Mouse (Mus musculus) inflammation-experienced regulatory T-cells, adult 6 months (primary cell): ENCODE measurements around the gene Ston1. TPM values are rescaled to one million over a fixed set of nuclear protein-coding genes. Genes with fewer than 3 reads are reported as not detected.

ENCODE experiments used
- ATAC-seq: one replicate; pipeline ENCODE4 v1.8.0; 2017
- polyA plus RNA-seq, 3 experiments: library from polyadenylated mRNA; unstranded; fragments of 100-300 nt; shearing (Covaris generic); gene quantifications; one replicate each; pipeline ENCODE4 v1.2.1; 2017

Gene Ston1
- polyA plus RNA-seq, 3 experiments from 2014 or later, result 1.1 to 2.5 (median 2.1) TPM

GRCm38 (mm10) chr17:88588228-88588627 is 9.3 kb upstream of the Ston1 start:
- peak; percentile 71 for ATAC-seq

DNA sequence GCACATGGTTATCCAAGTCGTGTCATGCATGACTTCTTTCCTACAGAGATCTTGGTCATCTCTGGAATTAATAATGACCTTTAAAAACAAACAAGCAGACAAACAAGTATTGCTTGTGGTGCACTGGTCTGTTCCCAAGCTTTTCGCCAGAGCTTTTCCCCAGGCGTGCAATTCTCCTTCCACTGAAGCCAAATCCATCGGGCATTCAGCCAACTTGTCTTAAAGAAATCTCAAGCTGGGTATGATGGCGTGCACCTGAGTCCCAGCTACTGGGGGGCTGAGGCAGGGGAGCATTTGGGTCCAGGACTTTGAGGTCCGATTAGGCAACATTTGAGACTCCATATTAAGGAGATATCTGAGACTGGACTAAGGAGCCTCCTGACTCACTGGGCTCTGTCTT is 7.2 kb upstream of the Ston1 start:
- no peak for ATAC-seq

DNA sequence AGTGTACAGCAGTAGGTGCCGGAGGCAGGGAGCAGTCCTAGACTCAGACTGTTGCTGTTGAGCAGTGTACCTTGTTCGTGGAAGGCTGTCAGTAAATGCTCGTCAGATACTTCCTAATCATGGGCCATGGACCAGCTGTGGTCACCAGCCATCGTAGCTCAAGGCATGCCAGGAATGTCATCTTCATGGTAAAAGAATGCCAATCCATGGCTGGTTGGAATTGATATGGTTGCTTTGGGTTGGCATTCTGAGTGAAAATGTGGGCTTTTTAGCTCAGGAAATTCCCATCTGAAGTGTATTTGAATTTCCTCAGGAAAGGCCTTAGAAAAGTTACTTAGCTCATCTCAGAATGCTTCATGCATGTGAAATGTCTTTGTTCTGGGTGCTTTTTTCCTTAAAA is 2.4 kb upstream of the Ston1 start:
- no peak for ATAC-seq

GRCm38 (mm10) chr17:88596068-88596467 is 1.4 kb upstream of the Ston1 start:
- no peak for ATAC-seq

DNA sequence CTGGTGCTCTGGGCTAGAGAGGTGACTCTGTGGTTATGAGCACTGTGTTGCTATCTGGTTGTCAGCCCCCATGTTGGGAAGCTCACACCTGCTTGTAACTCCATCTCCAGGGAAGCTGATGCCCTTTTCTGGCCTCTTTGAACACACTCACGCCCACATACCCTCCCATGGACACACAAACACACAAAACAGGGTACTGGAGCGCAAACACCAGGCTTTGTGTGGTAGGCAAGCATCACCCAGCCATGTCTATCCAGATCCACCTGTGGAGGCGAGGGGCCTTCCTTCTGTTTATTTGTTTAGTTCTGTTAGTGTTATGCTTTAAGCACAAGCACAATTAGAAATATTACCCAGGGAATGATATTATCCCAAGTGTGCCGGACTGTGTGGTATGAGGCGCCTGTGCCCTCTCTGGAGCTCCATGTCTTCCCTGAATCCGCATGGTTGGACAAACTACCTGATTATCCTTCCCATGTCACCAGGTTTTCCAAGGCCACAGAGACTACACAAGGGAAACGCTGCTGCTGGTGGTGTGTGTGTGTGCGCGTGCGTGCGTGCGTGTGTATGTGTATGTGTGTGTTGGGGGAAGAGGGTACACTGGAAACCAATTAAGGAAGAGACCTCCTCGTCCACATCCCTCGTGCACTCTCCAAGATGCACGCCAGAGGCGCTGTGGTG is 801 bp upstream of the Ston1 start:
- peak; percentile 80 for ATAC-seq

DNA sequence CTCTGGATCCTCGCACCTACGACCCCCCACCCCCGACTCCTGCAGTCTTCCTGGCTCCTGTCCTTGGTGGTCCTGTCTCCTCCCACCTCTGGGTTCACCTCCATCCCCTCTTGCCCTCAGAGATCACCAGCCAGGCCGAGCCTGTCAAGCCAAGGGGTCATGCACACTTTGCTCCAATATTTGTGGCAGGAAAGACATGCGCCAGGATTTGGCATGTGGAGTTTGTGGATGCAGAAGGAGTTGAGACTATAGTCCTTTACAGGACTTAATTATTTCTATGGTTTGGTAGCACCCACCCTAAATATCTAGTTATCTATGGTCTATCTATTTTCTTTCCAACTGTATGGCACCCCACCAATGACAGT is 554 bp downstream of the Ston1 start:
- ATAC-seq, result no peak

DNA sequence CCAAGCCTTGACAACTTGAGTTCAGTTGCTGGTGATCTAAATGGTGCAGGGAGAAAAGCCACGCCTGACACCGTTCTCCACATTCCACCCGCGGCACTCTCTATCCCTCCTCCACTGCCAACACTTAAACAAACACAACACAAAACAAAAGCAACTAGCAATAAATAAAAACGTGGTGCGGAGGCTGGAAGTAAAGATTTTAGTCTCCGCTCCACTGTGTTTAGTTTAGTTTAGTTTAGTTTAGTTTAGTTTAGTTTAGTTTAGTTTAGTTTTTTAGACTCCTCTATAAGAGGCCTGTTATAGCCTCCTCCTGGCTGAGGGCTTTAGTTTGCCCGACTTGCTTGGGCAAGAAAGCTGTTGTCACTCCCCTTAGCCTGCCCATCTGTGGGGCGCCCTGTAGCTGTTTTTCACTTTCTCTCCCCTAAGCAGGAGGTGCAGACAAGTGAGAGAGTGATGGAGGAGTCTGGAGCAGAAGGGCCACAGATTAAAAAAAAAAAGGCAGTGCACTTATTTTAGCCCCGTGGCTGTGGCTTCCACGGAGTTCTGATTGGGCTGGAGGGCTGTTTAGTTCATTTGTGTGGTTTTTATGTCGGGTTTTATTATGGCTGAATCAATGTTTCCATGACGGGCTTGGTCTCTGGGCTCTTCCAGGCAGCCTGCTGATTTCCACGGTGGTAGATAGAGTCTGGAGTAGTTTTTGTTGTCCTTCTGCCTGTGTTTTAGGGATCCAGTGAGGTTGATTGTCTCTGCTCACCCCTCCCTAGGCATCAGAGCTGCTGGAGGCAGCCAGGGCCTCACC is 1.3 kb downstream of the Ston1 start:
- peak; percentile 51 for ATAC-seq

DNA sequence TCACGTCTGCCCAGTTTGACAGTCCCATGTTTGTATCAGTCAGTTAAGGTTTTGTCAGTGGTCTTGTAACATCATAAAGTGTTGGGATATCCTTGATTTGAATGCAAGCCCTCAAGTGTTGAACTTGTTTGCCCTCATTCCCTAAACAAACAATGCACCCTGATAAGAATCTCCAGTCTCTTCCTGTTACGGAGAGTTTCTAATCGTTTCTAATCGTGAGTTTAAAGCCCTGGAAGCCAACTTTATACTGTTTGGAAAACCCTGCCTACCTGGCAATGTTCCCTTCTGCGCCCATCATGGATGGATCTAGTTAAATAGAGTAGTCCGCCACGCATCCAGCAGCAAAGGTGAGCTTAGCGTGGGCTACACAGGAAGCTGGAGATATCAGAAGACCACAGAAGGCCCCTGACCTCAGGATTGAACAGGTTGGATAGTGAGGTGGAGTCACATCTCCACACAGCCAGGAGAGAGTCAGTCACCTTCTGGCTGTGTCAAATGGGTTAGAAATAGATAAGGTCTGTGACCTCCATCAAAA is 3.1 kb downstream of the Ston1 start:
- no peak for ATAC-seq

DNA sequence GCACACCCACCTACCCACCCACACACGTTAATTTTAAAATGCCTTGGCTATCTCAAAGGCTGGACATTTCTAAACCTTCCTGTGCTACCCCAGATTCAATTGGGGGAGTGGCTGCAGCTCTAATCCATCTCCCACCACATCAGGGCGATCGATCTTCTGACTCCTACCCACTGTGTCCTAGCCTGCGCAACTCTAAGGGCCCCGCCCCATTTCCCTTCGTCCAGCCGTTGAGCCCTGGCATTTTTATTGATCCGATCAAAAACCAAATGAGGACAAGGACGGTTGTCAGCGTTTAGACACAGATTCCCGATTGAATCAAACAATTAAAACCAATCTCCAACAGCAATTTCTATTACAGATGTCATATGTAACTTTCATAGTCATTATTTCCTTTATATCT is 6.5 kb downstream of the Ston1 start:
- ATAC-seq, result no peak

- no peak for ATAC-seq
Measured at GRCm38 (mm10) chr17:88606056-88606455, 8.6 kb downstream of the Ston1 start.

DNA sequence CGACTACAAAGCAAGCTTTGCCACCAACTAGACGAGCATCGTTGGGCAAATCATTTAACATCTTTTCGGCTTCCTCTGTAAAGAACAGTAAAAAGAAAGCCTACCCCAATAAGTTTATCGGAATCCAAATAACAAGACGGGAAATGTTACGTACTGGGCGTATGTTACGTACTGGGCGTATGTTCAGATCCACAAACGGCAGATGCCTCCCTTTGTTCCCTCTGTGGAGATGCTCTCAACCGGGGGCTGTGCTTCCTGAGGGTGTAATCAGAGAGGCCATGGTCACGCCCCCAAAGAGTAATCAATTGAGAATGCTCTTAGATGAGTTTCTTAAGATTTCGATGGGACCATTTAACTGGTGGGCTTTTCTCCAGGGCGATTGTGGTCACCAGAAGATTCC is 11.9 kb downstream of the Ston1 start:
- no peak for ATAC-seq

GRCm38 (mm10) chr17:88611057-88611456 is 13.6 kb downstream of the Ston1 start:
- ATAC-seq, result no peak

- no peak for ATAC-seq
Measured at GRCm38 (mm10) chr17:88613172-88613571, 15.7 kb downstream of the Ston1 start.

DNA sequence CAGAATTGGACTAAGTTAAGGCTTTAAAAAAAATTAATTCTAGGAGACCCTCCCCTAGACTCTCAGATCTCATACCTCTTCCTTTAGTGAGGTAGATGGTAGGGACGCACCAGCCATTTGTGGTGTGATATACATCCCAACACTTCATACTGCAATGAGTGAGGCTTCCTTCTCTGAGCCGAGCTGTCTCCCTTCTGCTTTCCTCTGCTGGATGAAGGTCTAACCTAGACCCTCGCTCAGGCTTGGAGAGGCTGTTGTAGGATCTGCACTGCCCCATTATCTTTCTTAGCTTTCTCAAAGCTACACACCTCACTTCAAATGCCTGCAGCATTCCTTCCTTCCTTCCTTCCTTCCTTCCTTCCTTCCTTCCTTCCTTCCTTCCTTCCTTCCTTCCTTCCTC is 16.2 kb downstream of the Ston1 start:
- no peak for ATAC-seq

DNA sequence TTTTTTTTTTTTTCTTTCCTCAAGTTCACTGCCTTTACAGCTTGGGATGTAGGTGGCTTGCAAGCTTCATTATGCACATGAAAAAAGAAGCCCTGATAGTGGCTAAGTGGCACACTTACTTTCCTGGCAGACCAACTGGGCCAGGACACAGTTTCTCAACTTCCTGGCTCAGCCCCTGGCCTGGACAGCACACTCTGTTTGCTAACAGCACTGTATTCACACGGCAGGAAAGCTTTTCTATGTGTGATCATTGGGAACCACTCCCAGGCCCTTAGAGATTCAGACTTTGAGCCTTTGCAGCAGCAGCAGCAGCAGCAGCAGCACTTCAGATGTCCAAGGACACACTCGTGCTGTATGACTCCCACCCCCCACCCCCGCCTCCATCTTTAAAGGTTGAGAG is 16.8 kb downstream of the Ston1 start:
- no peak for ATAC-seq

- no peak for ATAC-seq
Measured at GRCm38 (mm10) chr17:88614733-88615132, 17.2 kb downstream of the Ston1 start.

- ATAC-seq, result no peak
Measured at GRCm38 (mm10) chr17:88615492-88616155, 18.1 kb downstream of the Ston1 start.

- ATAC-seq, result no peak
Measured at GRCm38 (mm10) chr17:88620935-88621334, 23.5 kb downstream of the Ston1 start.

- no peak for ATAC-seq
Measured at GRCm38 (mm10) chr17:88621374-88621773, 23.9 kb downstream of the Ston1 start.

DNA sequence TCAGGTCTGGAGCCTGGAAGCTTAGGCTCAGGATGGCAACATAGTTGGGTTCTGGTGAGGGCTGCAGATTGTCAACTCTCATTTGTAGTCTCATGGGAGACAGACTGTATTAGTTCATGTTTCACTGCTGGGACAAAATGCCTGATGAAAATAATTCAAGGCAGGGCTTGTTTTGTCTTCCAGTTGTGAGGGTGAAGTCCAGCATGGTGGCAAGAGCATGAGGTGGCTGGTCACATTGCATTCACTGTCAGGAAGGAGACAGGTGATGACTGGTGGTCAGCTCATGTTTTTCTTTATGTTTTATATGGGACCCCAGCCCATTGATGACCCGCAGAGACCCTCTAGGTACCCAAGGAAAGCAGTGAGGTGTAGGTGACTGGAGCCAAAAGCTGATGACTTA is 25.2 kb downstream of the Ston1 start:
- ATAC-seq, result no peak

- no peak for ATAC-seq
Measured at GRCm38 (mm10) chr17:88624386-88624785, 26.9 kb downstream of the Ston1 start.

DNA sequence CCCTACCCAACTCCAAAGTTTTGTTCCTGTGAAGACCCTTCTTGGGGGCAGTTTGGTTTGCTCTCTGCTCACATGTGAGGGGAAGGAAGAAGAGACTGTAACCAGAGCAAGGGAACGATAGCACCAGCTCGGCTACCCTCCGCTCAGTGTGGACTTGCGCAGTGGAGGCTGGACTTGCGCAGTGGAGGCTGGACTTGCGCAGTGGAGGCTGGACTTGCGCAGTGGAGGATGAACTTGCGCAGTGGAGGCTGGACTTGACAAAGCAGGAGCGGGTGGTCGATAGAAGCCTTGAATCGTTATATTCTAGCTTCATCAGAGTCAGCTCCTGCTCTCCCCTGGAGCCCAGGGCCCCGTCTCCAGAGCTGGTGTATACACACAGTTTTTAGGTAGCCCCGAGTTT is 27.9 kb downstream of the Ston1 start:
- ATAC-seq, result no peak

DNA sequence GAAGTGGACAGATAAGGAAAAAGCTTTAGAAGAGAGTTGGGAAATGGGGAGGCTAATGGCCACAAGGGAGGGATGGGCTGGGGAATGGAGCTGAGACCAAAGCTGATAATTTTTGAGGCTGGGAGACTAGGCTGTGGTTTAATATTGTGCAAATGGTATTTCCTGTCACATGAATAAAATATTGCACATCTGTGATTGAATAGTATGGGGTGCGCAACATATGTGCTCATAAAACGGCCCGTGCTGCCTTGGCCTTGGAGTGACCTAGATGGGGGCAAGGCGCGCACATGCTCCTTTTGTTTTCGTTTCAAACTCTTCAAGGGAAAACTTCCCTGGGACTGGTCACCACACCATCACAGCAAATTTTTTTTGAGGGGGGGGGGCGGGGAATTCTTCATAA is 28.4 kb downstream of the Ston1 start:
- ATAC-seq, result no peak
